Mouse (Mus musculus) midbrain, embryonic 10.5 days (tissue): ENCODE data around the gene Macrod1. TPM values are rescaled to one million over a fixed set of nuclear protein-coding genes. Genes with fewer than 3 reads are reported as not detected.

Source experiments
- DNase-seq: peaks from one replicate; pipeline ENCODE4 v3.0.0-alpha.2; 2017; ENCODE audit warnings: low spot score
- H3K27ac ChIP-seq: fragments of 300-500 bp; sonication (generic); replicated peaks from 2 replicates; pipeline ENCODE4 v1.5.1; 2016; ENCODE audit warnings: mild to moderate bottlenecking
- H3K27me3 ChIP-seq: fragments of 300-500 bp; sonication (generic); 2 replicates; pipeline ENCODE4 v1.6.1; 2016; ENCODE audit warnings: low read depth, mild to moderate bottlenecking; ENCODE audit not compliant: poor library complexity, severe bottlenecking
- H3K36me3 ChIP-seq: fragments of 300-500 bp; sonication (generic); 2 replicates; pipeline ENCODE4 v1.6.1; 2016; ENCODE audit warnings: mild to moderate bottlenecking, moderate library complexity
- H3K4me1 ChIP-seq: fragments of 300-500 bp; sonication (generic); 2 replicates; pipeline ENCODE4 v1.6.1; 2016
- H3K4me3 ChIP-seq: fragments of 300-500 bp; sonication (generic); 2 replicates; pipeline ENCODE4 v1.5.1; 2016; ENCODE audit warnings: mild to moderate bottlenecking, moderate library complexity
- H3K9me3 ChIP-seq: fragments of 300-500 bp; sonication (generic); replicated peaks from 2 replicates; pipeline ENCODE4 v1.6.1; 2016; ENCODE audit warnings: mild to moderate bottlenecking
- WGBS: fragments of 180-500 bp; shearing (Covaris S2); methylation state at CpG from one replicate; pipeline ENCODE4 v1.1.7; 2016; 5-methylcytosine and 5-hydroxymethylcytosine counted together
- polyA plus RNA-seq: library from polyadenylated mRNA; unstranded; fragments of >200 nt; fragmentation: Nextera tagmentation; extraction: Ambion mirVana; gene quantifications from 2 replicates; pipeline ENCODE4 v1.2.1, GENCODE M21; 2016

Macrod1 gene
- polyA plus RNA-seq, 1 experiment from 2014 or later, result 2.2 TPM

DNA sequence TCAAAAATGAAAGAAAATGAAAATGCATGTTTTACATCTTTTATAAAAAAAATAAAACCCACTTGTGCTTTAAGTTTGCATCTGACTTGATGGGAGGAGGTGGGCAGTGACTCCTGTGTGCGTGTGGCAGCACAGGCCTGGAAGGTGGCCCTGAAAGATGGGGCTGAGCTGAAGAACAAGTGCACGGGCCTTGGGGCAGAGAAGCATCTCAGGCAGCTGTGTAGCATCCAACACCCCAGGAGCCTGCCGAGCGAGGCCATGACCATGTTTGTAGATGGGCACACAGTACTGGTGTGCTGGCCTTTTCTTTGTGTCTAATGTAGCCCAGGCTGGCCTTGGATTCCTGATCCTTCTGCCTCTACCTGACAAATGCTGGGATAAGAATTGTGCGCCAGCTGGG lies 5.5 kb downstream of the Macrod1 start:
- Histone ChIP-seq H3K9me3 (no peaks in the 10 kb centered on the region), H3K4me3 (no peak overlapping the region), H3K27me3 (peaks cover 72% of the 10 kb centered on the region), H3K36me3 (no peaks in the 10 kb centered on the region), H3K27ac (no peak overlapping the region), H3K4me1 (peaks cover 46% of the 10 kb centered on the region)
- WGBS, result 92% methylated on average over 5 of the region's 5 CpGs
- no peak for DNase-seq

DNA sequence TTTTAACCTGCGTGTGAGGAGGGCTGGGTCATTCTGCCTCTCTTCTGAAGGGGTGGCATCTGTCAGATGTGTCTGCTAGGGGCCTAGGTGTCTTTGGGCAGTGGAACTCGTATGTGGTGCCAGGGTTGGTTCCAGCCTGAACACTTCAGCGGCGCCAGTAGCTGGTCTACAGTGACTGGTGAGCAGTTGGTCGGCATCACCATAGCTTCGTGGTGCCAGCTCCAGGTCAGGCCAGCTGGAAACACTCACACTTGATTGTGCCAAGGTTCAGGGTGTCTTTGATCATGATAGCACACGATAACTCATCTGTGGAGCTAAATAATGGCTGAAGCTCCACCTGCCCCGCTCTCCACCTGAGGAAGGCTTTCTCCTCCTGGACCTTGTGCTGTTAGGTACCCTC lies 6.3 kb downstream of the Macrod1 start:
- H3K27ac ChIP-seq, result no peak overlapping the region
- peaks cover 46% of the 10 kb centered on the region for H3K4me1 ChIP-seq
- WGBS, result 96% methylated on average over 8 of the region's 8 CpGs
- no peaks in the 10 kb centered on the region for H3K9me3 ChIP-seq
- peaks cover 77% of the 10 kb centered on the region for H3K27me3 ChIP-seq
- no peak overlapping the region for H3K4me3 ChIP-seq
- no peaks in the 10 kb centered on the region for H3K36me3 ChIP-seq
- DNase-seq, result no peak

GRCm38 (mm10) chr19:7064571-7064970 lies 8.0 kb downstream of the Macrod1 start:
- WGBS, result 3% methylated on average over 3 of the region's 3 CpGs
- Histone ChIP-seq H3K4me1 (peaks cover 53% of the 10 kb centered on the region), H3K27me3 (peaks cover 79% of the 10 kb centered on the region), H3K27ac (no peak overlapping the region; the same call in 1 of the 2 replicates), H3K36me3 (no peaks in the 10 kb centered on the region), H3K9me3 (no peaks in the 10 kb centered on the region), H3K4me3 (no peak overlapping the region)
- peak; percentile 89 for DNase-seq

DNA sequence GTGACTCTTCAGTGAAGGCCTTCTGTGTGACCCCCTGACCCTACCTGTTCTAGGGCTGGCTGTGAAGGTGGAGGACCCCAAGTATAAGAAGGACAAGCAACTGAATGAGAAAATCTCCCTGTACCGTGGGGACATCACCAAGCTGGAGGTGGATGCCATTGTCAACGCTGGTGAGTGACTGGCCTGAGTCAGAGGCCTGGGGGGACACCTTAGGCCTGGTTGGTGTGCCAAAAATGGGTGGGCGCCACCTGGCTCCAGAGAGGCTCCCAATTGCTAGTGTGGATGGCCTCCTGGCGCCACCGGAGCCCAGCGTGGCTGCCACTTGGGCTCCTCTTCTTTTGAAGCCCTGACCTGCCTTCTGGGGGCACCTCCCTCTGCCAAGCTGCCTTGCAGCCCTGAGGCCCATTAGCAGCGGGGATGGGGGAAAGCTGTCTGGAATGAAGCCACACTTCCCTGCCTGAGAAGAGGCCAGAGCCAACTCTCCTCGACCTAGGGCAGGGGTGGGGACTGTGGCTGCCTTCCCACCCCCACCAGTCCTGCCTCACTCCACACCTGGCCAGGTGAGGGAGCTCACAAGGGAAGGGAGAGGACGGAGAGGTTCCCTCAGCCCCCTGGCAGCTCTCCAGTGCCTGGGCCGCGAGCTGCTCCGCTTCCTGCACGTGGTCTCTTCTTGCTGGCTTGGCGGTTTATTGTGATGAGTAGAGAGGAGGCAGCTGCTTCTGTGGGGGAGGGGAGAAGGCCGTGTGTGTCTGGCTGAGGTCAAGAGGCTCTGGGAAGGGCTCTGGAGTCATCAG lies 9.6 kb downstream of the Macrod1 start:
- Histone ChIP-seq H3K27ac (peak overlapping the region; percentile 85), H3K36me3 (no peaks in the 10 kb centered on the region), H3K4me1 (peaks cover 66% of the 10 kb centered on the region), H3K9me3 (no peaks in the 10 kb centered on the region), H3K27me3 (peaks cover 67% of the 10 kb centered on the region), H3K4me3 (peak overlapping the region; percentile 23; the same call in 1 of the 2 replicates)
- 42% methylated on average over 15 of the region's 15 CpGs for WGBS
- peak; percentile 71 for DNase-seq

GRCm38 (mm10) chr19:7066828-7067342 lies 10.3 kb downstream of the Macrod1 start:
- peak overlapping the region; percentile 85 for H3K27ac ChIP-seq
- no peak for DNase-seq
- H3K9me3 ChIP-seq, result no peaks in the 10 kb centered on the region
- H3K4me3 ChIP-seq, result peak overlapping the region; percentile 23; the same call in 1 of the 2 replicates
- H3K36me3 ChIP-seq, result no peaks in the 10 kb centered on the region
- peaks cover 73% of the 10 kb centered on the region for H3K4me1 ChIP-seq
- 48% methylated on average over 8 of the region's 8 CpGs for WGBS
- peaks cover 68% of the 10 kb centered on the region for H3K27me3 ChIP-seq

DNA sequence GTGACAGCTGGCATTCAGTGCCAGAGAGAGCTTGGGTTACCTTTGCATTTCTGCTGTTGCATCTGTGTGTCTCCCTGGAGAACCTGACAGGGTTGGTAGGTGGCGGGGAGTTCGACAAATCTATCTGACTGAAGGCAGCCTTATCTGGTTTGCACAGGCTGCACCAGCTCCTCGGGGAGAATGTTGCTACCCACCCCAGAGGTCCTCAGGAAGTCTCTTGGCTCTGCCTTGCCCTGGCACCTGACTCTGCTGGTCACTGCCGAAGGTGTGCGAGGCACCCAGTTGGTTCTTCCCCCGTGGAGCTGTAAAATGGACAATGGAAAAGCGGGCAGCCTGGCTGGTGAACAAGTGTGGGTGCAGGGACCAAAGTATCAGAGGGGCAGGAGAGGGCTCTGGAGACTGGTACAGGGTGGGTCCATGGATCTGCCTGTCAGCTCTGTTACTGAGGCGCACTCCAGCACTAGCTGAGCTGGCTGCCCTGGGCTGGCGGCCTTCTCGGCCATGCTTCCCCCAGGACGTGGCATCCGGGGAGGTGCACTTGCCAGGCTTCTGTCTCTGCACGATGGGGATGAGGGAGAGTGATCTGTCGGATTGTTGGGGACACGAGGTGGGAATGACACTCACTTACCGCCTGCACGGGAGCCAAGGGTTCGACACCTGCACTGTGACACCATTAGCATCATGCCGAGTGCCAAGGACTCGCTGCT lies 10.9 kb downstream of the Macrod1 start:
- Histone ChIP-seq H3K4me3 (no peak overlapping the region), H3K36me3 (no peaks in the 10 kb centered on the region), H3K27ac (peak overlapping the region; percentile 85), H3K9me3 (no peaks in the 10 kb centered on the region), H3K27me3 (peaks cover 75% of the 10 kb centered on the region), H3K4me1 (peaks cover 79% of the 10 kb centered on the region)
- DNase-seq, result no peak
- 60% methylated on average over 20 of the region's 20 CpGs for WGBS

GRCm38 (mm10) chr19:7068136-7068535 lies 11.5 kb downstream of the Macrod1 start:
- no peaks in the 10 kb centered on the region for H3K36me3 ChIP-seq
- peaks cover 85% of the 10 kb centered on the region for H3K4me1 ChIP-seq
- H3K27ac ChIP-seq, result peak overlapping the region; percentile 85
- WGBS, result 7% methylated on average over 14 of the region's 14 CpGs
- peak; percentile 86 for DNase-seq
- no peaks in the 10 kb centered on the region for H3K9me3 ChIP-seq
- peaks cover 76% of the 10 kb centered on the region for H3K27me3 ChIP-seq
- H3K4me3 ChIP-seq, result peak overlapping the region; percentile 15; the same call in 1 of the 2 replicates

GRCm38 (mm10) chr19:7068661-7069531 lies 12.3 kb downstream of the Macrod1 start:
- WGBS, result 45% methylated on average over 11 of the region's 11 CpGs
- Histone ChIP-seq H3K27ac (peak overlapping the region; percentile 85), H3K36me3 (no peaks in the 10 kb centered on the region), H3K4me3 (peak overlapping the region; percentile 31), H3K27me3 (peaks cover 79% of the 10 kb centered on the region), H3K4me1 (peaks cover 93% of the 10 kb centered on the region), H3K9me3 (no peaks in the 10 kb centered on the region)
- DNase-seq, result no peak

- peak; percentile 89 for DNase-seq
- Histone ChIP-seq H3K4me1 (peaks cover 97% of the 10 kb centered on the region), H3K4me3 (peak overlapping the region; percentile 31), H3K9me3 (no peaks in the 10 kb centered on the region), H3K27ac (peak overlapping the region; percentile 85), H3K36me3 (no peaks in the 10 kb centered on the region), H3K27me3 (peaks cover 87% of the 10 kb centered on the region)
- 2% methylated on average over 33 of the region's 35 CpGs for WGBS
These were observed 13.5 kb downstream of the Macrod1 start for GRCm38 (mm10) chr19:7069781-7070763.

DNA sequence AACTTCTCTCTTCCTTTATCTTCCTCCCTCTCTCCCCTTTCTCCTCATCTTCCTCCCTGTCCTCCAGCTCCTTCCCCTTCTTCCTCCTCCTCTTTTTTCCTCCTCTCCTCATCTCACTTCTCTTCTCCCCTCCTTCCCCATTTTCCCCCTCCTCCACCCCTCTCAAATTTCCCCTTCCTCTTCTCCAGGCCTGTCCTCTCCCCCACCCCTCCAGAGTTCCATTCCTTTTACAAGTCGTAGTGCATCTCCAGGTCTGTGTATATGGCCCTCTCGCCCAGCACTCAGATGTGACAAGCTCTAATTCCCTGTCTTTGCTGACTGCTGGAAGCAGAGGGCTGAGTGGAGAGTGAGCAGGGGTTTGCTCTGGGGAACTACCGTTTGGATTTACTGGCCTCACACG lies 14.2 kb downstream of the Macrod1 start:
- DNase-seq, result no peak
- Histone ChIP-seq H3K36me3 (no peaks in the 10 kb centered on the region), H3K4me1 (peaks cover 90% of the 10 kb centered on the region), H3K4me3 (peak overlapping the region; percentile 31), H3K27ac (peak overlapping the region; percentile 85), H3K9me3 (no peaks in the 10 kb centered on the region), H3K27me3 (peaks cover 87% of the 10 kb centered on the region)
- 12% methylated on average over 4 of the region's 4 CpGs for WGBS

DNA sequence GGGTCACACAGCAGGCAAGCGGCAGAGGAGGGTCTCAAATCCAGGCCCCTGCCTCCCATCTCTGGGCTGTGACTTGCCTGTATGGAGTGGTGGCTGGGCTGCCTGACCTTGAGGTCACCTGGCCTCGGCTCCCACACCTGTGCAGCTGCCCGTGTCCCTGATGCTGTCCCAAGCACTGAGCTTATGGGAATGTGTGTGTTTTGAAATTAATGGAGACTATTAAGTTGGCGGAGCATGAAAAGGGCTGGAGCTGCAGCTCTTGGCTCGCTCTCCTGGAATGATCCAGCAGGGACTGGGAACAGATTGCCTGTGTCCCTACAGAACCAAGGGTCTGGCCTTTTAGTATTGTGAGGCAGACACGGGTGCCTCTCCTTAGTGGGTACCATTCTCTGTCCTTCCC lies 15.6 kb downstream of the Macrod1 start:
- DNase-seq, result no peak
- Histone ChIP-seq H3K36me3 (no peaks in the 10 kb centered on the region), H3K27me3 (peaks cover 87% of the 10 kb centered on the region), H3K4me3 (no peak overlapping the region; the same call in 1 of the 2 replicates), H3K9me3 (no peaks in the 10 kb centered on the region), H3K27ac (peak overlapping the region; percentile 85), H3K4me1 (peaks cover 82% of the 10 kb centered on the region)
- 76% methylated on average over 6 of the region's 6 CpGs for WGBS
